Mouse (Mus musculus) left cerebral cortex, adult 9 months (tissue): ENCODE measurements around the gene Frmd4b.

ENCODE experiments used
- DNase-seq, 2 experiments: peaks; one replicate each; pipeline ENCODE4 v3.0.0; 2022; ENCODE audit warnings: low spot score in 2 of 2

The Frmd4b gene

DNA sequence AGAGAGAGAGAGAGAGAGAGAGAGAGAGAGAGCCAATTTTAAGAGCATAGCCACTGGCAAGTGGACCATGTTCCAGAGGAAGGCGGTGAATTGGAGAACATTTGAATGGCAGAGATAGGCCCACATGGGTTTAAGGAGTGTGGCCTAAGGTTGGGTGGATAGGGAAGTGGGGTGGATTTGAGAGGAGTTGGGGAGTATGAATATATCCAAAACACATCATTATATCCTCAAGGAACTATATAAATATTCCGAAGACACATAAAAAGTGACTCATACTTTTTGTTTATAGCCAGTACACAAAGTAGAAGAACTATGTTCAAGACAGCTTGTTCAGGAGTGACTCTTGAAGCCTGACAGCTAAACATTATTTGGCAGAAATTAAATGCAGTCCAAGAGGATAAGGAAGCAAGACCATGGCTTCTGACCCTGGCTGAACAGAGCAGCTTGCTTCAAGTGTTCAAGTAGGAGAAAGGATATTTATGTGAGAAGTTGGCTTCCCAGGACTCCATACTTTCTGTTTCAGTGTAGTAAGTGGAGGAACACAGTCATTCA lies 36.8 kb downstream of the Frmd4b start:
- no peak for DNase-seq

DNA sequence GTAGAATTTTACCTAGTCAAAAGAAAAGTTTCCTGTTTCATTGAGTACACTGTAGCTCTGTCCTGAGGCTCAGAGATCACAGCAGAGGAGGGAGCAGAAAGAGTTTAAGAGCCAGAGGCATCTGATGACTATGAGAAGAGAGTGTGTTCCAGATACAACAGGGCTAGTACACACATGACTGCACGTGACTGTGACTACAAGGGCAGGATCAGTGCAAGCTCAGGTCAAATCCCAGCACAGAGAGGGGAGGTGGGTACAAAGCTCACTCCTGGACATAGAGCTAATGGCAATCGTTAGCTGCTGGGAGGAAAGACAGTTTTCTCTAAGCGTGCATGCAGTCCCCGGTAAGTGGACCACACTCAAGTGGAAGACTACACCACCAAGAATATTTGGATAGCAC lies 37.6 kb downstream of the Frmd4b start:
- no peak for DNase-seq

GRCm38 (mm10) chr6:97578210-97578609 lies 39.1 kb downstream of the Frmd4b start:
- no peak for DNase-seq

GRCm38 (mm10) chr6:97577349-97577748 lies 40.0 kb downstream of the Frmd4b start:
- DNase-seq = no peak

- DNase-seq = no peak
These were observed 40.6 kb downstream of the Frmd4b start for GRCm38 (mm10) chr6:97576565-97577346.

- DNase-seq = no peak
These were observed 41.2 kb downstream of the Frmd4b start for GRCm38 (mm10) chr6:97576096-97576495.

DNA sequence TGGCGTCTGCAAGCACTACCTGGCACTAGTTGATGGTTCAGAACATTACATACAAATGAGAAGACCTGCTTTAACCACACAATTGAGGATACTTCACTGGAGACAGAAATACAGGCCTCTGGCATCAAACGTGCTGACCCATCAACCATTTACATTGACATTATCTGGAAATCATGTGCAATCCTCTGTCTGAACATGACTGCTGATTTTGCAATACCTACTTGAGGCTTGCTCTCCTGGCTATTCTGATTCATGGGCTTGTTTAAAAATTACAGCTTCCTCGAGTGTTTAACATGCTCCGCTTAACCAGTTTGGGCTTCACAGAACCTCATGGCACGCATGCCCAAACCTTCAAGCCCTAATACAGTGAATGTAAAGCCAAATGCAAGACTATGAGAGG lies 42.4 kb downstream of the Frmd4b start:
- DNase-seq = no peak

GRCm38 (mm10) chr6:97572226-97572625 lies 45.1 kb downstream of the Frmd4b start:
- DNase-seq = no peak

DNA sequence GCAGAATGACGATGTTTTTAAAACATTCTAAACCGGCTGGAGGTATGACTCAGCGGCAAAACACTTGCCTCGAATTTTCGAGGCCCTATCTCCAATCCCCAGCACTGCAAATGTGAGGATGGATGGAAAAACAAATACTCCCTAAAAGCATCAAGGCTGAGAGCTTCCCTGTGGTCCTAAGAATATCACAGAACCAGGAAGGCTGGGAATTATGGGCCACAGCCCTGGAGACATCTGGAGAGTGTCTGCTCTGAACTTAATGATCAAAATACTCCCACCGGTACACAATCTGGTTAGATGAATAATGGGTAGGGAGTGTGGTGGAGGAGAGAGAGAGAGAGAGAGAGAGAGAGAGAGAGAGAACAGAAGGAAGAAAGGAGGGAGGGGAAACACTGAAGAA lies 48.8 kb downstream of the Frmd4b start:
- DNase-seq = no peak

DNA sequence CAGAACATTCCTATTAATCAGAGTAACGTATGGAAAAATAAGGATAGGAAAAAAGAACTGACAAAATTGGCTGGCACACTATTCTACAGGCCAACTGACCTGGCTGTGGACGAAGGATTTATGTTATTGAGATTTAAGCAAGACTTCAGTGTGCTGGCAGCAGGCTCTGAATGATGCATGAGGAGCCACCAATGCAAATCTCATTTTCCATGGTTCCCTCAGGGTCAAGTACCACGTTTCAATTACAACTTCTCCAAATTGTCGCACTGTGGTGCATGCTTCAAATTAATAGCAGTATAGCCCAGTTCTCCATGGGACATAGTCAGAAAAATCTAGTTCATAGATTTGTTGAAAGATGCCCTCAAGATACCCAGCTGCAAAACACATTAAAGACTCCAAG lies 50.6 kb downstream of the Frmd4b start:
- DNase-seq = no peak

- DNase-seq = no peak
These were observed 60.2 kb downstream of the Frmd4b start for GRCm38 (mm10) chr6:97557147-97557546.

DNA sequence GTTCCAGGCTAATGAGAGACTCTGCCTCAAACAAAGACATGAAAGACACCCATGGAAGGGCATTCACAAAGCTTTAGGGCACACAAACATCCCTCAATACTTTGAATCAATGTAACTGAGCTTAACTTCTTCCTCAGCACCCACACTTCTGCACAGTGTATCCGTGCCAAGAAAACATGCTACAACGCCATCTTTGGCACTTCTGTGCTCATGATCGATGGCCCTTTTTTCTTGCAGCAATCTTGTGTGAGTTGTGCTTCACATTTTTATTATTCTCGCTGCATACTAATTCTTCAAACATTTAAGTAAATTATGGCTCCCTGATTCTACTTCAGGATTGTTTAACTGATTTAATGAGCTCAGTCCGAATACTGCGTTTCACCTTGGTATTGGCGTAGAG lies 61.7 kb downstream of the Frmd4b start:
- no peak for DNase-seq

- DNase-seq = no peak
These were observed 63.9 kb downstream of the Frmd4b start for GRCm38 (mm10) chr6:97553431-97553830.

DNA sequence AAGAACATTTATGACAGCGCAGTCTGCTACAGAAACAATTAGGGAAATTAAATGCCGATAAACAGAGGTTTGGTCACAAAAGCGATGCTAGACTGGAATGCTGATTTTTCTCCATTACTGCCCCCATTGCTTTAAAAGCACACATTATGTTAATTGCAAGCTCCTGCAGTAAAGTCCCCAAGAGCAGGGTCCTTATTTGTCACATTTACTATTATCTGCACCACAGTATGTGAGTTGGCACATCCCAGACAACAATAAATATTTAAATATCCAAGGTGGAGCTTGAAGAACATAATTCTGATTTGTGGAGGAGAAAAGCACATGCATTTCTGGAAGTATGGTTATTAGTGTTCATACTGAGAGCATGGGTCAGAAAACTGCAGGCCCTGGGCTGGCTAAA lies 64.8 kb downstream of the Frmd4b start:
- no peak for DNase-seq

- DNase-seq = no peak
These were observed 65.5 kb downstream of the Frmd4b start for GRCm38 (mm10) chr6:97551884-97552283.

DNA sequence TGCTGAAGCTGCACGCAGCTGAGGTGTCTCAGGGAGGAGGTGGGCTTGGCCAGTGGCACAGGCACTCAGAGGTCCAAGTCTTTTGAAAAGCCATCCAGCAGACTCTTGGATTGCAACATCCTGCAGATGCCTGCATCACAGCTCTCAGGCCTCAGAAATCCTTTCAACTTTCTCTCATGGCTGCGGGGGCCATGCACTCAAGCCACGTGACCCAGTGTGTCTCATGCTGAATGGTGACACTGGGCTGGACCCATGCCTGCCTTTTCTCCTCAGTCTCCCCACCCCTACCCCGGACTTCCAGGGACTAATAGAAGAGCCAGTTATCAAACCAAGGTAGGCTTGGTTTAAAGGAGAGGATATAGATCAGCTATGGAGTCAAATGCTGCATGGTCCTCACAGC lies 66.2 kb downstream of the Frmd4b start:
- no peak for DNase-seq

DNA sequence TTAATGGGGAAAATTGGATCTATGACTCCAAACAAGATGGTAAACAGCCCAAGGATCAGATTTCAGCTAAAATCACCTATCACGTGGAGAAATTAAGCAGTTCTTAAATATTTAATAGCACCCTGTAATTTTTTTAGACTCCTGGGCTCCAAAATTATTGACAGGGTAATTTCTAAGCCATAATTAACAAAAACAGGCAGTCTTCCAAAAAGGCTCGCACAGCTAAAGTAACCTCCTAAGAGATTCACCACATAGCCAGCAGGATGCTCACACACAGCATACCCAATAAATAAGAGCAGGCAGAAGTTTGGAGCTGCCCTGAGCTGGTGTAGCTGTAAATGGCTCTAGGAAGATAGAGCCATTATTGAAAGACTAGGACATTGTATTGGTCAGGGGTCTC lies 76.9 kb downstream of the Frmd4b start:
- no peak for DNase-seq

GRCm38 (mm10) chr6:97535763-97536445 lies 81.4 kb downstream of the Frmd4b start:
- peak in 1 of 2 experiments; percentile 39 for DNase-seq

DNA sequence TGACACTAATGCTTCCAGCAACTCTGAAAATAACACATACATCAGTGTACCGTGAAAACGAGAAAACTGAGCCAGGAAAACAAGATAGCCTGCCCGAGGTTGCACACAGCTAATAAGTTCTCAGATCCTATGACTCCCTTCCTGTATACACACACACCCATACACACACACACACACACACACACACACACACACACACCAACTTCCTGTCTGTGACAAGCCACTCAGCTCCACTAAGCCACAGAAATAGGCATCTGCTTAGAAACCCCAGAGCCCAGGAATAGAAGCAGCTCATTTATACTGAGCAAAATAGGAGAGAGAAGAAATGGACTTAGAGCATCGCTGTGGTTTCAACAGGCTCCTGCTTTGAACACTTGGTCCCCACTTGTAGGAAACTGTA lies 86.3 kb downstream of the Frmd4b start:
- DNase-seq = no peak

GRCm38 (mm10) chr6:97528961-97529680 lies 88.2 kb downstream of the Frmd4b start:
- DNase-seq = peak in 1 of 2 experiments; percentile 15

DNA sequence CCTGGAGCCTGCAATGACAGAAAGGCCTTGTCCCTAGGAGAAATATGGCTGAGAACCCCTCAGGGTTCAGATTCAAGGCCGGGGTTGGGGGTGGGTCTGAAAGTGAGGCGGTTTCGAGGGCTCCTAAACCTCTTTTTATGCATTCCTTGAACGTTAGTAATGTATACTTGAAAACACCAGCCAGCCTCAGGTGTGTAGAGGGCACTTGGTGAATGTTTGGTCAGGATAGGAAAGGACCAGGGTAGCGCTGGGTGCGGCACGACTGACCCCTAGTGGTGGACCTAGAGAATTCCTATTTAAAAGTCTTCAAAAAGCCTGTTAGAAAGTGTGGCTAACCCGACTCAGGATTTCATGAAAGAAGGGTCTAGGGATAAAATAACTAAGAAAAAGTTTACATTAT lies 91.2 kb downstream of the Frmd4b start:
- no peak for DNase-seq

DNA sequence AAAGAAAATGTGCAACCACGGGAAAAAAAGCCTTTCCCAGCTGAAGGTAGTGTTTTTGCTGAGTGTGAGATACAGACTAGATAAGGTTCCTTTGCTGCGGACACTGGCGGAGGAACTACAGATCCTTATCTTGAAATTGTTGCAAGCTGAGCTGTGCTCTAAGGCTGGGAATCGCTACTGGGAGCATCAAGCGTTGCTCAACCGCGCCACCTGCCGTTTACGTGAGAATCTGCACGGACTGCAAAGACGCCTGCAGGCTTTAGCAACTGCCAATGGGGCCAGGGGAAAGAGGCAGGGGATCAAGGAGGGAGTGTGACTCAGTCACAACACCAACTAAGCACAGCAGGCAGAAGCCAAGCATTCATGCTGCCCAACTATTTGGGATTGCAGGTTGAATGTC lies 94.2 kb downstream of the Frmd4b start:
- peak in 1 of 2 experiments; percentile 63 for DNase-seq
